Mouse (Mus musculus) spleen, postnatal 14 days (tissue): ENCODE measurements around the gene Acot4.
"Not testable (repeated sequence)": the region's sequence is repeated elsewhere in the genome, so short reads cannot be mapped to it uniquely, and the experiment has no call there.

Experiments used
- DNase-seq, 2 experiments: peaks; one replicate each; pipeline ENCODE4 v3.0.0; 2021 to 2022; ENCODE audit warnings: low spot score in 2 of 2

The Acot4 gene

DNA sequence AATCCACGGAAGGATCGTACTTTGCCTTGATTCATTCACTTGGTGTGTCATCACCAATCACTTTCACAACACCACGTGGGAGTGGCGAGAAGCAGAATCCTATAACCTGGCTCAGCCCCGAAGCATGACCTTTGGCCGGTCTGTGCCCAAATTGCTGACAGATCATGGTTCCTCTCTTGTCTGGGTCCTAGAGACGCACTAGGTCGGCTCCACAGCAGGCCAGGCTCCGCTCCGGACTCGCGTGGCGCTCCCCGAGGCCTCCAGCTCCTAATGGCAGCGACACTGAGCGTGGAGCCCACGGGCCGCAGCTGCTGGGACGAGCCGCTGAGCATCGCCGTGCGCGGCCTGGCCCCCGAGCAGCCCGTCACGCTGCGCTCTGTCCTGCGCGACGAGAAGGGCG lies at the start of gene Acot4:
Acot4 (plus strand) TSS at position 139 of the 400 bp plus-strand sequence.
- not testable (repeated sequence) for DNase-seq

DNA sequence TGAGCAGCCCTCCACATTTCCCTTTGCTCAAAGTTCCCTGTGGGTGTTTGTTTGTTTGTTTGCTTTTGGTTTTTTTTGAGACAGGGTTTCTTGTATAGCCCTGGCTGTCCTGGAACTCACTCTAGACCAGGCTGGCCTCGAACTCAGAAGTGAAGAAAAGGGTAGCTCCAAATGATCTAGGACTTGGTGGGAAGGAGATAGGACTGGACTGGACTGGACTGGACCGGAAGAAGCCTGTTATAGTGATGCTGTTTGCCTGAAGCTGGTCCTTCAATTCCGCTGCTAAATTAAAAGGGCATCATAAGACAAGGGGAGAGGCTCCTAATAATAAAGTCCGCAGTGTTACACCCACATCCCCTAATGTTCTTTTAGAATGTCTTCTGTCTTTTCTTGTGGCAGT lies 49.7 kb upstream of the Acot4 start:
- DNase-seq, result no peak

GRCm38 (mm10) chr12:83989378-83989777 lies 48.8 kb upstream of the Acot4 start:
- no peak for DNase-seq

DNA sequence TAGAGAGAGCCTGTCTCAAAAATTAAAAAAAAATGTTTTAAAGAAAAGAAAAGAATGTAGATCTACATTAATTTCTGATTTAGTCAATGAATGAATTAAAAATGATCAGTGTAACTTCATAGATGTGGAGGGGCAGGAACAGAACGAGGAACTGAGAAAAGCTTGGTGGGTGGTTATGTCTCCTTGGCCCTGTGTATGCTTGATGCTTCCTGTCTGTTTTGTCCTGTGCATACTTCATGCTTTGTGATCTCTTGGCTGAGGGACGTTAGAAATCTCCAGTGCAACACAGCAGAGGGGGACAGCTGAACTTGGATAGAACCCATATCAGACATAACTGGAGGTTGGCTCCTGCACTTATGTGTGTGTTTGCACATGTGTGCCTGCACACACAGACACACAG lies 41.0 kb upstream of the Acot4 start:
- DNase-seq, result no peak

GRCm38 (mm10) chr12:83998341-83999107 lies 39.7 kb upstream of the Acot4 start:
- DNase-seq, result no peak

DNA sequence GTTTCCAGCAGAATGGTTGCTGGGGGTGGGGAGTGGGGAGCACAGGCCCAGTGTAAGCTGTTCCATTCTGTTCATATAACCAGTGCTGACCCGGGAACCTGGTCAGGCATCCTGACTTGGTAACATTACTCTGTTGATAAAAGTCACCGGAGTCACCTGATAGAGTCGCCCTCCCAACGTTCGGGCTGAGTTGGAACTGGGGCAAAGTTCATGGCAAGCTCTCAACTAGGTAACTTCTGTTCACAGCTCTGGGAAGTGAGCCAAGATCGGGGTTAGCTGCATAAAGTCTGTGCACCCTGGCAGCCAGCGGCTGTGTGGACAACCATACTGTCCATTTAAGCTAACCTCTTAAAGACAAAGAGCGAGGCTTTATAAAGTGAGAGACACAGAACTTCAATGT lies 38.9 kb upstream of the Acot4 start:
- DNase-seq, result not testable (repeated sequence)

GRCm38 (mm10) chr12:84000418-84000817 lies 37.8 kb upstream of the Acot4 start:
- no peak for DNase-seq

DNA sequence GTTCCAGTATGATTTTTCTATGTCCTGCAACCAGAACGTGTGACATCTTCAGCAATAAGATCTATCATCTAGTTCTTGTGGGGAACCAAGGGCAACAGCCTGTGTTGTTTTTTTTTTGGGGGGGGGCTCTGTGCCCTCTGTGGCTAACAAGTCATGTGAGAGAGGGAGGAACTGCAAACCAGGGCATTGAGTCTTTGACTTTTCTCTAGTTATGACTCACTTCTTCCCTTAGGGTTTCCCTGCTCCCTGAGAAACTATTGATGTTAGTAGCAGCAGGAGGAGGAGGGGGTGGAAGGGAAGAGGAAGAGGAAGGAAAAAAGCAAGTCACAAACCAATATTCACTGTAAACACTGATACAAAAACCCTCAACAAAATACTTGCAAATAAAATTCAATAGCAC lies 34.3 kb upstream of the Acot4 start:
- DNase-seq, result no peak

- no peak for DNase-seq
These were observed 29.9 kb upstream of the Acot4 start for GRCm38 (mm10) chr12:84008251-84008650.

- no peak for DNase-seq
These were observed 29.4 kb upstream of the Acot4 start for GRCm38 (mm10) chr12:84008729-84009128.

- DNase-seq, result peak in 1 of 2 experiments; percentile 15
These were observed 28.8 kb upstream of the Acot4 start, which contains the start of gene Acot1 for GRCm38 (mm10) chr12:84009171-84009965. Gene Acot1 (plus strand): TSS chr12:84009490.

DNA sequence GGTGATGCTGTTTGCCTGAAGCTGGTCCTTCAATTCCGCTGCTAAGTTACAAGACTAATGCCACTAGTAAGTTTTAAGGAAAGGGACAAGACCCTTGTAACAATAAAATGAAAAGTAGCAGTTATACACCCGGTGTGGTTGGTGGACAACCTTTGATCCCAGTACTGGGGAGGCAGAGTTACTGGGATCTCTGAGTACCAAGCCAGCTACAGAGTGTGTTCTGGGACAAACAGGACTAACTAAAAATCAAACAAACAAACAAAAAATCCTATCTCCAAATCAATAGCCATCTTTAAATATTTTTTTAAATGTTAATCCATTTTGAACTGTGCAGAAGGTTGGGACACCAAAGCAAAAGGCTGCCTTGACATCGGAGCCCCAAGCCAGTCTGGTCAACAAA lies 28.0 kb upstream of the Acot4 start:
- DNase-seq, result no peak

DNA sequence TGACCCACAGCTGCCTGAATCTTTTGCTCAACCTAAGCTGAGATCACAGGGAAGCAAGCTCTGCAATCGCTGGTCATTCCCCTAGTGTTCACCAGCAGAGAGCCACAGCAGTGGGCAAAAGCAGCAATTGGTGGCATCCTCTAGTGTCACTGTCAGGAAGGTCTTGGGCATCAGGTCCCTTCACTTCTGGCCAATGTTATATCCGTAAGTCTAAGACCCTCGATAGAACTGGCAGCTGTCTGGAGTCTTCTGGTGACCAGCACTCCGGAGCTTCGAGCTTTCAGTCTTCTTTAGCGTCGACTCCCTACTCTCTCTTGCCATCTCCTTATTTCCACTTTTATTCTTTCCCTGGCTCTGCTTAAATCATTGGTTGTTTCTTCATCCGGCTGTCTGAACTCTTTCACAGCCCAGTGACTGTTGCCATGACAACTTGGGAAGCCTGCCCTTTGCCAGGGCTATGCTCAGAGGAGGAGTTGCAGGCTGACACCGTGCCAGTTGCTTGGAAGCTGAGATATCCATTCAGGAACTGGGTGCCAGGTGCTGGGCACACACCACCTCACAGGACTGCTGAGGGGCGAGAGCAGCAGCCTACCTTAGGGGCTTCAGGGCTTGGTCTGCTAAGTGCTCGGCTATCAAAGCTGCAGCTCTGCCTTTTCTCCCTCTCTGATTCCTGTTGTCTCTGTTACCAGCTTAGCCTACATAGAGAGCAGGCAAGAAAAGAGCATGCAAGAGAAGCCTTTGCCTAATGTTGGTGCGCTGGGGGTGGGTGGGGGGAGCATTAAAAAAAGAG lies 26.7 kb upstream of the Acot4 start:
- no peak for DNase-seq

DNA sequence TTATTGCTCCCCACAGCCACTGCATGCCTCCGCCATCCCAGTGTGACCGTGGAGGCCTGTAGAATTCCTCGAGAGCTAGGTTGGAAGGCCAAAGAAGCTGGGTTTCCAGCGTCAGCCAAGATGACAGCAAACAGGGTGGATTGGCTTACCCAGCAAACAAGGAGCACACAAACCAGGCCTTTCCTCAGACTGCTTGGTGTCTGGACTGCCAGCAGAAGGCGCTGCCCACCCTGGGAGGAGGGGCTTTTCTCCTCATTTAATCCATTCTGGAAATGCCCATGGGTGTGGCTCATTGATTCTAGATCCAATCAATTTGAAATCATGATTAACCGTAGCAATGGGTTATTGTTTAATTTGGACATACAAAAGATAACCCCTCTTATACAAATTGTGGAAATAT lies 25.0 kb upstream of the Acot4 start:
- no peak for DNase-seq

DNA sequence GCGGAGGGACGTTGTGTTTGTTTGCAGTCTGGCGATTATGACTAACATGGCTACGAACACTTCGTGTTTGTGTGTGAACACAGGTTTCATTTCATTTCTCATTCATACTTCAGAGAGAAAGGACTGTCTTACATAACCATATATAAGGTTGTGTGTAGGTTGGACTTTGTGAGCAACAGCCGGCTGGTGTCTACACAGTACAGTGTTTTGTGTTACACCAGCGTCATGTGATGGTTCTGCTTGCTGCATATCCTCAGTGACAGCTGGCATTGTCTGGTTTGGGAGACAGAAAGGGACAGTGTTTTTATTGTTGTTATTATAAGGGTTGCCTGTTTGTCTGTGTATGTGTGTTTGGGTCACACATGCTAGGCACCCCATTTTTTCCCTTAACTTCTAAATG lies 24.5 kb upstream of the Acot4 start:
- no peak for DNase-seq

- peak in 1 of 2 experiments; percentile 8 for DNase-seq
These were observed 17.7 kb upstream of the Acot4 start for GRCm38 (mm10) chr12:84020528-84020927.

DNA sequence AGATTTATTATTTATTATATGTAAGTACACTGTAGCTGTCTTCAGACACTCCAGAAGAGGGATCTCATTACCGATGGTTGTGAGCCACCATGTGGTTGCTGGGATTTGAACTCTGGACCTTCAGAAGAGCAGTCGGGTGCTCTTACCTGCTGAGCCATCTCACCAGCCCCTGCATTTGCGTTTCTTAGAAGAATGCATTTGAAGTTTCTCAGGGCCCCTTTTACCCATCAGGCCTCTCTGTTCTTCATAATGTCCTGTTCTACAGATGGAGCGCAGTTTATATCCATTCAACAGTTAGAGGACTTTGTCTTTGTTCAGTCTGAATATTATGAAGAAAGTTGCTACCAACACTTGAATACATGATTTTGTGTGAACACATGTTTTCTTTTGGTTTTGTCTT lies 15.9 kb upstream of the Acot4 start:
- DNase-seq, result not testable (repeated sequence)

GRCm38 (mm10) chr12:84023052-84023745 lies 15.0 kb upstream of the Acot4 start:
- DNase-seq, result no peak

- no peak for DNase-seq
These were observed 12.3 kb upstream of the Acot4 start for GRCm38 (mm10) chr12:84025888-84026287.

GRCm38 (mm10) chr12:84028328-84028727 lies 9.9 kb upstream of the Acot4 start:
- not testable (repeated sequence) for DNase-seq

- not testable (repeated sequence) for DNase-seq
These were observed 9.1 kb upstream of the Acot4 start for GRCm38 (mm10) chr12:84029043-84029442.
